Mouse (Mus musculus): ENCODE measurements around the gene Rps6ka3.

DNA sequence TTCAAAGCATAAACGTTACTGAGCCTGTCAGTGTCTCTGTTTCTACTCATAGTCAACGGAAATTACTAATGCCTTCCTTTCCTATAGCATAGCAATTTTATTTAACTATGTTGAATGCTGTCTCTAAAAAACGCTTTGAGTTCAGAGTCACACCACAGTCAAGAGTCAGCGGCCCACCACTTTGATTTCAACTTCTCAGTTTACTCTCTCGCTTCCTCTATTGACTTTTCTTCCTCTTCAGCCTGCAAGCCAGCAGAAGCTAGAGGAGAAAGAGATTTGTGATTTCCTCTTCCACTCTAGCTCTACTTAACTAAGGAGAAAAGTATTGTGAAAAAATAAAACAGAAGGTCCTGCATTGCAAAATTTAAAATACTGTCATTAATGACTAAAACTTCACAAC is 10.0 kb upstream of the Rps6ka3 start:
- TF ChIP-seq POLR2A (IDR thresholded peaks at IDR 0.05; ENCODE audit: low read depth, low read length) (no peak), CTCF (IDR thresholded peaks at IDR 0.05; ENCODE audit: extremely low read depth, insufficient read depth, insufficient read length, insufficient replicate concordance) (no peak)
